Mouse (Mus musculus) right cerebral cortex, postnatal 36 days (tissue): ENCODE results near the gene Ash1l.

Experiments used
- DNase-seq, 2 experiments: peaks; one replicate each; pipeline ENCODE4 v3.0.0; 2022; ENCODE audit warnings: low spot score in 2 of 2, mixed read lengths in 1 of 2

Gene Ash1l

DNA sequence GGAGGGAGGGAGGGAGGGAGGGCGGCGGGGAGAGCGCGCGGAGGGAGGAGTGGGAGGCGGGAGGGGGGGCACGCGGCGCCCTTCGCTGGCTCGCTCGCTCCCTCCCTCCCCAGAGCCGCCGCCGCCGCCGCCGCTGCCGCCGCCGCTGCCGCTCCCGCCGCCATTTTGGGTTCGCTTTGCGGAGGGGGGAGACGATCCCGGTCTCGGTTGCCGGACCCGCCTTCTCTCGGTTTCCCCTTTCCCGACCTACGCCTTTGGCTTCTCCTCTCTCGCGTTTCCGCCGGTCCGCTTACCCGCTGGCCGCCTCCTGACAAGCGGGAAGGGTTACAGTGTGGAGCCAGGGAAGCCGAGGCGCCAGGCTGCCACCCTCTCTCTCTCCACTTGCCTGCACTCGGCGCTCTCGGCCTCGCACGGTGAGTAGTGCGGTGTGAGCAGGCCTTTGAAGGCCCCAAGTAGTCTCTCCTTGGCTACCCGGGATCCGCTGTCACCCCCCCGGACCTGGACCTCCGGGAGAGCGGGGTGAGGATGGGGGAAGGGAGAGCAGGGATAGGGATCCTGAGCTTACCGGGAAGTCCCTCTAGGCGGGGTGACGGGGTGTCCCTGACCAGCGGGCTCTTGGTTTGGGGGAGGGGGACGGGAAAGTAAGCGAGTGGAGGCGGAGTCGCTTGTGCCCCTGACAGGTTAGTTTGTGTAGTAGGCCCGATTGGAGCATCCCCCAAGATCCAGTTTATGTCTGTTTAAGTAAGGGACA is at the start of gene Ash1l, which contains the start of gene Dap3:
Ash1l (plus strand) TSS at position 47 of the 751 bp plus-strand sequence.
Dap3 (minus strand) TSS at position 606 of the 751 bp plus-strand sequence.
- peak; percentile 45 to 59 for DNase-seq

DNA sequence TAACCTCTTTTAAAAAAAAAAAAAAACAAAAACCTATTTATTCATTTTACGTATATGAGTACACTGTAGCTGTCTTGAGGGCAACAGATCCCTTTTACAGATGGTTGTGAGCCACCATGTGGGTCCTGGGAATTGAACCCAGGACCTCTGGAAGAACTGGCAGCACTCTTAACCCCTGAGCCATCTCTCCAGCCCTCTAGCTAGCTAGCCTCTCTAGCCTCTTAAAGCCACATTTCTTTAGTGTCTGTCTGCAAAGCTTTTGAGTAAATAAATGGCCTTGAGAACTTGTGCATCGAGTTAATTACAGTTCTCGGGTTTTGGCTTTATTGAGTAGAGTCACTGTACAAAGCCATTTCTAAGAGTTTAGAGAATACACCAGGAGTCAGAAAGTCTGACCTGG is 45.6 kb upstream of the Ash1l start:
- DNase-seq = no peak

DNA sequence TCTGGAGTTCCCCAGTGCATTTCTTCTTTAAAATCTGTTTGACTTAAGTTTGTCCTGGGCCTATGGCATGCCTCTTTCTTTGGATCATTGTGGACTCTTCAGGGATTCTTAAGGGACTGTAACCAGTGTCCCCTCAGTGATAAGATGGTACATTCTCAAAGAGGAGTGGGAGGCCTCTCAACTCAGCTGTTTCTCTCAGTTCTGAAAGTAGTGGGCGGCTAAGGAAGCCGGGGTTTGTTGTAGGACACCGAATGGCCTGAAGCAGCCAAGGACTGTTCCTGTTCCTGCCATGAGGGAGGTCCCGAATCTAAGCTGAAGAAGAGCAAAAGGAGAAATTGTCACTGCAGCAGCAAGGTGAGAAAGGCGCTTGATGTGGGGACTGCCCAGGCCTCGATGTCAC is 45.2 kb upstream of the Ash1l start:
- DNase-seq = no peak

DNA sequence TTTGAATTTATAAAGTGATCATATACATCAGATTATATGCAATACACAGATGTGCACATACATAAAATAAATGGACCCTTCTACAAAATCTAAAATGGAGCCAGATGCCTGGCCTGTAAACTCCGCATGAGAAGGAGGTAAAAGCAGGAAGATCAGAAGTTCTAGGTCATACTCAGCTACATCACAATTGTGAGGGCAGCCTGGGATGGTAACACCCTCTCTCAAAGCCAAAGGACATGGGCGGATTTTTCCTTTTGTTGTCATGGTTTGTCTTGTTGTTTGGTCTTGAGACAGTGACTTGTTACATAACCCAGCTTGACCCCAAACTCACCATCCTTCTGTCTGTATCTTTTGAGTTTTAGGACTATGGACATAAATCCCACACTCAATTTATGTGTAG is 44.7 kb upstream of the Ash1l start:
- DNase-seq = no peak

DNA sequence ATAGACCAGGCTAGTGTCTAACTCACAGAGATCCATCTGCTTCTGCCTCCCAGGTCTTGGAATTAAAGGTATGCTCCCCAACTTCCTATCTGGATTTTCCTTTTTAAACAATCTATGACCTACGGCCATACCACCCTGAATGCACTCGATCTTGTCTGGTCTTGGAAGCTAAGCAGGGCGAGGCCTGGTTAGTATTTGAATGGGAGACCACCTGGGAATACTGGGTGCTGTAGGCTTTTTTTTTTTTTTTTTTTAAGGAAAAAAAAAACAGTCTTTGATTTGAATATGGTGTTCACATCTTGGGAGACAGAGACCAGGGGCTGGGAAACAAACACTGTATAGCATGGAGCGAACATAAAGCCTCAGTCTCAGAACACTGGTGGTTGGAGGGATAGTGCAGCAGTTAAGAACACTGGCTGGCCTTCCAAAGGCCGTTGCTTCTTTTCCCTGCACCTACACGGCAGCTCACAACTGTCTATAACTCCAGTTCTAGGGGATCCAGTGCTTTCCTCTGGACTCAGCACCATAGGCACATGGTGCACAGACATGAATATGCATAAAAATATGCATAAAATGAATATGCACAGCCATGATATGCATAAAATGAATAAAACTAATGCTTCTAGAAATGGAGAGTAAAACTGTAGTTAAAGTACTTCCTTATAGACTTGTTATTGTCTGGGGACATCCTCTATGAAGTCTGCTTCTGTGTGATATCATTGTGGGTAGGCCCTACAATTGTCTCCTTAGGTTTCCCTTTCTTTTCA is 43.8 kb upstream of the Ash1l start:
- DNase-seq = no peak

DNA sequence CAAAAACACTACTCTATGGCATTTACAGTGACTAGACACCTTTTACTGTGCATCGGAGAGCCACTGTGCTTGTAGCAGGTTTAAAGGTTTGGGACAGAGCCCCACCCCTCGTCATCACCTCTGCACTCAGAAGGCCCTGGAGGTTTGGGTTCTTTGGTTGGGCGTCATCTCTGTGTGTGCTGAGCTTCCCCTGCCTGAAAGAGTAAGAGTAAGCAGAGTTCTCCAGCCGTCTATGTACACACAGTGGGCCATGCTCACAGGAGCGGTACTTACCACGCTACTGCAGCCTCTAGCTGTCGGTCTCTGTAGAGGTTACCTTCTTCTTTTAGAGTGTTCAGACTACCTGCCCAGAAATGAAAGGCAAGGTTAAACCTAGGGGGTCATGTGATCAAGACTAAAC is 37.8 kb upstream of the Ash1l start:
- no peak for DNase-seq

DNA sequence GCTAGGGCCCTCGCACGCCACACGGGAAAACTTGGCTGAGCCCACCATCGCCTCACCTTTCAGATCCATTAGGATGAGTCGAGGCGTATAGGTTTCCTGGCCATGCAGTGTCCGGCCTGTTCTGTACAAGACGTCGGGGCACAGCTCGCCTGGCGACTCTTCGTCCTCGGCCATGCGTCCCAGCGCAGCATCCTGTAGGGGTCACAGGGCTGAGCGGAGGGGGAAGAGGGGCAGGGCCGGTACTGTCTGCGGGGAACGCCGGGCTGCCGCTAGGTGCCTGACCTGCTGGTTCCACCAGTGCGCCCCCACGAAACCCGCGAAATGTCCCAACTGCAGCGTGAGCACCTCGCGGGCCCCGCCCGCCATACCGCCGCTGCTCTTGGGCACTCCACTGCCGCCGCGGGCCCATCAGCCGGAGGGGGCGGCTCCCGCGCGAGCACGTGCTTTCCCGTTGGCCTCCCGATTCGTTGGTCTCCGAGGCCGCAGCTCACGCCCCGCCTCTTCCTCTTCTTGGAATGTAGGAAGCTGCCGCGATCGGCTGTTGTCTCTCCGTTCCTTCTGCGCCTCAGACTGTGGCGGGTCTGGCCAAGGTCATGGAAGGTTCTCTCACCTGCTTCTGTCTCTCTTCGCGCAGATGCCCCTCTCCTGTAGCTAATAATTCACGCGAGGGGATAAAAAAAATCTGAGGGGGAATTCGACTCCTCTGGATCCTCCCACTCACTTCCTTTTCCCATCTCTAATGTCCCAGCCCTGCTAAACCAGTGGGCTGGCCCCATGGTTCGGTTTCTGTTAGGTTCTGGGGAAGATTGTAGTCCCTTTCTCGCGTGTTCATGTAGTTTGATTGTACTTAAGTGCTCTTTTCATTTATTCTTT is 36.7 kb upstream of the Ash1l start, which contains the start of gene Msto1:
Msto1 (minus strand) TSS at position 489 of the 873 bp plus-strand sequence.
- DNase-seq = peak; percentile 91 to 92

DNA sequence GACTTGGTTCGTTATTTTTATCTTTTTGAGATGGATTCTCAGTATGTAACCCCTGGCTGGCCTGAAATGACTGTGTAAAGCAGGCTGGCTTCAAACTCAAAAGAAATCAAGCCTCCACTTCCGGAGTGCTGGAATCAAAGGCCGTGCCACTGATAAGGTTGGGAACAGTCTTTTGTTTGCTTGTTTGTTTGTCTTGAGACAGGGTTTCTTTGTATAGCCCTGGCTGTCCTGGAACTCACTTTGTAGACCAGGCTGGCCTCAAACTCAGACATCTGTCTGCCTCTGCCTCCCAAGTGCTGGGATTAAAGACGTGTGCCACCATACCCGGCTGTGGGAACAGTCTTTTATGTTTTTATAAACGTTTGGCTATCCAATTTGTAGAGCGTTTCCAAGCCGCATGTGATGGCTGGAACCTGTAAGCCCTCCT is 36.0 kb upstream of the Ash1l start:
- no peak for DNase-seq

DNA sequence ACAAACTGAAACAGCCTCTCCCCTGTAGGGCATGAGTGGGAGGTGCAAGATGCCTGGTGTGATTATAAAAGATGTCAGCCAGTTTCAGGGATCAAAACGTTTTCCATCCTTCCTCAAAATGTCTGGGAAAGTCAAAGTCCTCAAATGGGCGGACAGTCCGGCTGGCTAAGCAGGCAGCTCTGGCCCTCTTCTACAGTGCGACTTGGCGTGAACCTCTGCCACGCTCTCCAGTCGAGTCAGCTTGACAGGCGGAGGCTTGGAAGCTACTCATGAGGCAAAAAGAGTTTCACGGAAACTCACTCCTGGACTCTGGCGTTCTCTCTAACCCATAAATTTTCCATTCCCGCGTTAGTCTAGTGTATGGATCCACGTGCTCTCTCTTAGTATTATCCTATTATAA is 31.4 kb upstream of the Ash1l start:
- DNase-seq = no peak

DNA sequence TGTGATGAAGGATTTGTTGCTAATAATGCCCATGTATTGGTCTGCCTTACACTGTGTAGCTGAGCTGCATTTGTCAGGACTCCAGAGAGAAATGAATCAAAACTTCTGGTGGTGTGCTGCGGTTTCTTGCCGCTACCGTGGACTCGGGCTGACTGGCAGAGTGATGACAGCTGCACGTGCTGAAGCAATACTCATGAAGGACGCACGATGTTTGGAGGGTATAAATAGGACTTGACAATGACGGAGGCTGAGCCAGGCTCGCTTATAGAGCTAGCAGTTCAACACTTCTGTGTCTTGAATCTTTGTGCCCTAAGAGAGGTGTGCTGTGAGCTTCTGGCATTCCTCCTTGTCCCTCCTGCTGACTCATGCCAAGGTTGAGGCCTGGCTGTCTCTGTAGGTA is 29.0 kb upstream of the Ash1l start:
- no peak for DNase-seq

DNA sequence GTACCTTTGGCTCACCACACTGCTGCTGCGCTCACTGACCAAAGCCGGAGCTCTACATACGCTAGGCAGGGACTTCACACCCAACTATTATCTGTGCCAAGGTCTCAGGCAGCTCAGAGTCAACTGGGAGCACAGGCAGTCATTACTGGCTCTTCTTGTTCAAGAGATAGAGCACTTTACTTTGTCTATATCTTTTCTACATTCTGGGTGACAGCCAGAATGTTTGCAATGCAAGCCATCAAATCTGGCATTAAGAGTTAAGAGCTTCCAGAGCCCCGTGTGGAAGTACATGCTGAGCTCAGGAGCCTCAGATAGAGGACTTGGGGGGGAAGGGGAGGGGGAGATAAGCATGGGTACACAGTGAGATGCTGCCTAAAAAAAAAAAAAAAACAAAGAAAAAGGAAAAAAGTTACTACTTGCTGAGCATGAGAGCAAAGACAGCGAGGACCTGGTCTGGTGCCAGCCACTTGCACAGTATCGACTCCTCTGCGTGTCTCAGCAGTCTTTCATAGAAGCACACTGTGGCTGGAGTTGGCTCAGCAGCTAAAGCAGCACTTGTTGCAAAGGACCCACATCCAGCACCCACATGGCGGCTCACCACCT is 26.3 kb upstream of the Ash1l start:
- DNase-seq = no peak

DNA sequence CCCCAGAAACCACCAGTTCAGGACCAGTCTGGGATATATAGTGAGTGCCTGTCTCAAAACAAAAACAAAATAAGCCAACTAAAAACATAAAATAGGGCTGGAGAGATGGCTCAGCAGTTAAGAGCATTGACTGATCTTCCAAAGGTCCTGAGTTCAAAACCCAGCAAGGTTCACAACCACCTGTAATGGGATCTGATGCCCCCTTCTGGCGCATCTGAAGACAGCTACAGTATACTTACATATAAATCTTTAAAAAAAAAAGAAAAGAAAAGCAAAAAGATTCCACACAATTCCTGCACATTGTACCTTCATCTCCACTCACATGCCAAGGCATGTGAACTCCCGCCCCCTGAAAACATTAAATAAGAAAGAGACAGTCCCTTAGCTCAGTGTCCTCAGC is 24.8 kb upstream of the Ash1l start:
- no peak for DNase-seq

DNA sequence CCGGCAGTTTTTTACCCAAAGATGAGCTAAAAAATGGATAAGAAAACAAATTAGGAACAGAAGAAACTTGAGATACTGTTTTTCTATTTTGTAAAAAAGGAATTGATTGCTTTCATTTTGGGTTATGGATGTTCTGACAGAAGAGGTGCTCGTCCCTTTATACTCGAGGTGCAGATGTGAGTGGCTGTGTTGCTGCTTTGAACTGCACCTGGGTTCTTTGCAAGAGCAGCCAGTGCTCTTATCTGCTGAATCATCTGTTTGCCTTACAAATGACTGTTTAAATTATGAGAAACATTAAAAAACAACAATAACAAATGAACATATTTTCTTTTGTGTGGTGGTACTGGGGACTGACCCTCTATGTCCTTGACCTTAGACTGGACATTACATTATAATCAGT is 20.9 kb upstream of the Ash1l start:
- no peak for DNase-seq

DNA sequence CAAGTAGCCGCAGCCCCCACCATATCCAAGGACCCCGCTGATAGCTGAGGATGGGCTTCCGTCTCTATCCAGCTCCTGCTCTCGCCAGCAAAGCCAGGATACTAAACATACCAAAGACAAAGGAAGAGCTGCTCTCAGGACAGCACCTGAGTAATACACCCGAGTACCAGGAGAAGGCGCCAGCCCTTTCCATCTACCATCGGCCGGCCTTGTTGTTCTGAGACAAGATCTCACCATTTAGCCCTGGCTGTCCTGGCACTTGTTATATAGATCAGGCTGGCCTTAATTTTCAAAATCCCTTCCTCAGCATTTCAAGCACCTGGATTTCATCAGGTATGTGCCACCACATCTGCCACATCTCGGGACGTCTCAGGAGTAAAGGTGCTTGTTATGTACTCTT is 11.4 kb upstream of the Ash1l start:
- DNase-seq = no peak

DNA sequence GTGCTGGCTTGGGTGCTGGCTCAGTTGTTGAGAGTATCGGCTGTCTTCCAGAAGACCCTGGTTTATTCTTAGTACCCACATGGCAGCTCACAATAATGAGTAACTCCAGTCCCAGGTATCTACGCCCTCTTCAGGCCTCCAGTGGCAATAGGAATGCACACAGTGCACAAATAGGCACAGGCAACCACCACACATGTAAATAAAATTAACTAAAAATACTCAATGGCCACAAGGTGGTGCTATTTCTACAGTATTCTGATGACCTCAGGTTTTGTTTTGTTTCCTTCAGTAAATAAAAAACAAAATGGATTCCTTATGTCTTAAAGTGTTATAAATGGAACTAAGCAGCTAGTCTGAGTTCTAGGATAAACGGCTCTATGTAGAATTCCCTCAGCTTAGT is 10.7 kb upstream of the Ash1l start:
- DNase-seq = no peak

DNA sequence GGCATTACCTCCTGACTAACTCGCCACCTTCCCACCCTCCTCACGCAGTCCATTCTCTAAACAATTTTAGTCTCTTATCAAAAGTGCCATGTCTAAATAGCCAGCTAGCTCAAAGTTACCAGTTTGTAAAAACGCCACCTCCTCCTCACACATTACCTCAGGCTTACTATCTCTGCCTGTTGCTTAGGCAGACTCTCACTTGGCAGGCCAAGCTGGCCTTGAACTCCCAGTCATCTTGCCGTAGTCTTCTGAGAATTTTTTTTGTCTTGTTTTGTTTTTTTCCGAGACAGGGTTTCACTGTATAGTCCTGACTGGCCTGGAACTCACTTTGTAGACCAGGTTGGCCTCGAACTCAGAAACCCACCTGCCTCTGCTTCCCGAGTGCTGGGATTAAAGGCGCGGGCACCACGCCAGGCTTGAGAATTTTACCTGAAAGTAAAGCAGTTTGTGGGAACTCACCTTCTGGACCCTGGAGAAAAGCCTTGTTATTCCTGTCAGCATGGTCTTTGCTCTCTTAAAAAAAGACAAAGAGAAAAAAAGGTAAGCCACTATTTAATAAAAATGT is 8.0 kb upstream of the Ash1l start:
- DNase-seq = no peak

DNA sequence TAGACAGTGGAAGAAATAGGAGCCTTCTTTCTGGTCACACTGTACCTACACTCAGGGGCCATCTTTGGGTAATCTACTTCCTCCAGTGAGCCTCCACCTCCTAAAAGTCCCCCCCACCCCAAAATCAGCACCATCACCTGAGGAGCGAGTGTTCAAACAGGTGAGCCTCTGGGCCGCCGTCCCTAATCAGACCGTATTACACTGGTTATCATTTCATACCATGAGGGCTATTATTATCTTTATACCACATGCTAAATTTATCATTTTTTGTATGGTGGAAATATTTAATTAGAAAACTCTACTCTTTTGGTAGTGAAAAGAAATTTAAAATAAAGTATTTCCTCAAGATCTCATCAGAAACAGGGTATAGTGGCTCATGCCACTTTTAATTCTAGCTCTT is 6.3 kb upstream of the Ash1l start:
- DNase-seq = no peak

DNA sequence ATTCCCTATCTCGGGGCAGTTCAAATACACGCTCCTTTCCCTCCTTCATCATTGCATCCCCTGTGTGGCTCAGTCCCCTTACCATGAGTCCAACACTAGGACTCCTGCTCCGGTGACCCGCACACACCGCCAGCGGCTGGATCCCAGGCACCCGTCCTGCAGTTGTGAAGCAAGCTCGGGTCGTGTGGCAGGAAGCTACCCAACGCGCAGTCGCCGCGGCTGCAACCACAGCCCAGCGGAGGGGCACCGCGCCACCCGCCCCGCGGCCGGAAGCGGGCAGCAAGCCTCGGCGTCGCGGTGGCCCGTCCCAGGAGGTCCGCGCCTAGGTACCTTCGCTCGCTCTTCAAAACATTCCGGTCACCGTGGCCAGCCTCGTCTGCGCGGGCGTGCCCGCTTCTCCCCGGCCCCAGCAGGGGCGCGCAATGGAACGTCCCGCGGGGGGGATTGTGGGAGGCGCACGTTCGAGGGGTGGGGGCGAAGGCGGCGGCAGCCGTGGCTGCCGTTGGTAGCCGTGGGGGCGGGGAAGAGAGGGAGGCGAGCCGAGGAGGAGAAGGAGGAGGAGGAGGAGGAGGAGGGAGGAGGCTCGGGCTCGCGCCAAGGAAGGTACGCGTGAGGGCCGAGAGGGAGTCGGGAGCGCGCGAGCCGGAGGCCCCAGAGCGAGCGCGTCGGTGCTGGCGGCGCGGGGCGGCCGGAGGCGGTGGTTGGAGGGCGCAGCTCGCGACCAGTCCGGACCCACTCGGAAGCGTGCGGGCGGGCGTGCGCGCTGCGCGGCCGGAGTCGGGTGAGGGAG is 441 bp upstream of the Ash1l start:
- peak; percentile 70 to 74 for DNase-seq

DNA sequence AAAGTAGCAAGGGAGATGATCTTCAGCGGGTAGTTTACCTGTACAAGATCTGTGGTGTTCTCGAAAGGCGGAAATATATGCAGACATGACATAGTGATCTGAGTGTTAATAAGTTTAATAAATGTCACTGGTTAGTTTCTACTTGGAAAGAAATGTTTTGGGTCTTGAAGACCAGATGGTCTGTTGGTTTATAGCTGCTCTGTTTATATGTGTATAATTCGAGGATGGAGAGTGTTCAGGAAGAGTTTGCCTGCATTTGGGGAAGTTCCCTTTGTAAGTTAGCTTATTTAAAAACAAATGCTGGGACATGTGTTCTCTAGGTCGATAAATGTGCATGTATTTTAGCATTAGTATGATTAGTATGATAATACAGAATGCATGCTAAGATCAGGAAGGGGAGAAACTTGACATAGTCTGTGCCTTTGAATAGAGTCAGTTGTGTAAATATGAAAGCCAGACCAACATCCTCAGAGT is 942 bp downstream of the Ash1l start:
- DNase-seq = no peak

DNA sequence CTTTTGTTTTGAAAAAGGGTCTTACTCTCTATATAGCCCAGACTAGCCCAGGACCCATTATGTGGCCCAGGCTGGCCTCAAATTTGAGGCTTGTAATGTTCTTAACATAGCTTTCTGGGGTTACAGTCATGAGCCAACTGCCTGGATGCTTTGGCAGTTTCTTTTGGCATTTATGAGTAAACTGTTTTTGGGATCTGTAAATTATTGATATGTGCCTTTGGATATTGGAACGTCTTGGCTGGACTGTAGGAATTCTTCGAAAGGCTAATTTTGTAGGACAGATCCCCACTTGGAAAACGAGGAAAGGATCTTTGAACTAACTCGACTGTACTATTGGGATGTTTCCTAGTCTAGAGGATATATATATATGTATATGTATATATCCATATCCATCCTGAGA is 2.8 kb downstream of the Ash1l start:
- DNase-seq = no peak
